Mouse (Mus musculus) ES-Bruce4 (cell line): ENCODE data around the gene Zfp36.

Experiments
- EP300 ChIP-seq: IDR thresholded peaks from 2 replicates; pipeline ENCODE4 v1.6.1; 2011; ENCODE audit warnings: low read depth, low read length; ENCODE audit not compliant: insufficient read depth
- POLR2A ChIP-seq: IDR thresholded peaks from one replicate; pipeline ENCODE4 v1.8.1; 2011; ENCODE audit warnings: low read length; ENCODE audit not compliant: insufficient read depth

DNA sequence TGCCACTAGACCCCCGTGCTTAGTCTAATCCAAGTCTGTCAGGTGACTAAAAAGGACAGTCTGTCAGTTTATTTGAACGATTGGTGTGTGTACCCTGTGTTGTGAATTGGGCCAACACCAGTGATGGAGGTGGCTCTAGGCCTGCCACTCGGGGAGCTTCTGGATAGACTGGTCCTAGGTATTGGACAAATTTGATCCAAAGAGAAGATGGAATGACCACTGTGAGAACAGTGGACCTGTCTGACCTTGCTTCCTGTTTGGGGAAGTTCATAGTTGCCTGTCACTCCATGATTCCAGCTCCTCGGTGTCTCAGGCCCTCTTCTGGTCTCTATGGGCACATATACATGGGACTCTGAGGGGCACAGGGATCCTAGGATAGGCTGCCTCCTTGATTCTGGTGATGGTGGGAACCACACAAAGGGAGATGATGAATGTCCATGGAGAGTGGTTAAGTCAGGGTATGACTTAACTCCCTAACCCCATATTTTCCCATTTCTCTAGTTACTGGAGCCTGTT is 28.3 kb downstream of the Zfp36 start:
- TF ChIP-seq POLR2A (no peak), EP300 (no peak)
